Mouse (Mus musculus): ENCODE data around the gene Gmds.
A peak's percentile ranks its signal among the peaks of the same experiment; 100 is the strongest.

The Gmds gene

DNA sequence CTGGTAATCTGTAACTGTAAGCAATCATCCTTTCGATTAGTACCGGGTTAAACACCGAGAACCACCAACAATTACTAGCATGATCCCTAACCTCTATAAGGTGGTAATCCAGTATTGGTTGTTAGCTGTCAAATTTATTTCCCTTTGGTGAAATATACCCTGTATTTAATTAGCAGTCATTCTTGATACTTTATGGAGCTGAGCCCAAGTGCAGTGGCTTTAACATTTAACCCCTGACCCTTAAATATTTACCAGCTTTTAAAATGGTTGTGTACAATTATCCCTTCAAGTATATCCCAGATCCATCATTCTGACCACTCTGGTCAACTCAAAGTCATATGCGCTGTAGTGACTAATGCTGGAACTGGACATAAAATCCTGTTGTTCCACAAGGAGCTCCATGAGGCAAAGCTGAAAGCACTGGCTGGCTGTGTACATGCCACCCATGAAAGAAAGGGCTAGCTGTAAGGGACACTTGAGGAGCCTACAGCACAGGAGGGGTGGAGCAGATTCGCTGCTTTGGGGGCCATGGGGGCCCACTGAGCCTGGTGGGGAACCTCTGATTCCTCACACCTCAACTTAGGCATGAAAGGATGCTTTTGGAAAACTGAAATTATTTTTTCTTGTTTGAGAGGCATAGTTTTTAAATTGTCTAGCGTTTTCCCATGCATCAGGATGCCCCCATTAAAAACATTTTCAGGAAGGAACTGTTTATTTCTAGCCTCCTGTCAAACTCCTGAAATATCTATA, 312.1 kb downstream of the Gmds start:
- no peak for DNase-seq (ENCODE audit: low spot score in 2 of 2)

DNA sequence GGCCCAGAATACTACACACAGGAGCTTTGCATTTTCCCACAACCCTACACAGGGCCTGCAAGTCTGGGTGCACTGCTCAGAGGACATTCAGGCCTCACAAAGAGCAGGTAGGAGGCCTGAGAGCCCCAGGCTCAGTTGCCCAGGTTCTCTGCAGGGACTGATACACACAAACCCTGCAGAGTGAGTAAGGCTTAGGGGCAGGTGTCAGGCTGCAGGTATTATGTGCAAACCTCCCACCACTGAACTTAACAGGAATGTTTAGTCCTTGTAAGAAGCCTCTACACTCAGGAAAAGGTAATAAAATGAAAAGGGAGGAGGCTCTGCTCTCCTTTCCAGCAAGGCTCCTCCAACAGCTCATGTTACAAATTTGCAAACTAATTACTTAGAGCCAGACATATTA, 313.7 kb downstream of the Gmds start:
- no peak for DNase-seq (ENCODE audit: low spot score in 2 of 2)

DNA sequence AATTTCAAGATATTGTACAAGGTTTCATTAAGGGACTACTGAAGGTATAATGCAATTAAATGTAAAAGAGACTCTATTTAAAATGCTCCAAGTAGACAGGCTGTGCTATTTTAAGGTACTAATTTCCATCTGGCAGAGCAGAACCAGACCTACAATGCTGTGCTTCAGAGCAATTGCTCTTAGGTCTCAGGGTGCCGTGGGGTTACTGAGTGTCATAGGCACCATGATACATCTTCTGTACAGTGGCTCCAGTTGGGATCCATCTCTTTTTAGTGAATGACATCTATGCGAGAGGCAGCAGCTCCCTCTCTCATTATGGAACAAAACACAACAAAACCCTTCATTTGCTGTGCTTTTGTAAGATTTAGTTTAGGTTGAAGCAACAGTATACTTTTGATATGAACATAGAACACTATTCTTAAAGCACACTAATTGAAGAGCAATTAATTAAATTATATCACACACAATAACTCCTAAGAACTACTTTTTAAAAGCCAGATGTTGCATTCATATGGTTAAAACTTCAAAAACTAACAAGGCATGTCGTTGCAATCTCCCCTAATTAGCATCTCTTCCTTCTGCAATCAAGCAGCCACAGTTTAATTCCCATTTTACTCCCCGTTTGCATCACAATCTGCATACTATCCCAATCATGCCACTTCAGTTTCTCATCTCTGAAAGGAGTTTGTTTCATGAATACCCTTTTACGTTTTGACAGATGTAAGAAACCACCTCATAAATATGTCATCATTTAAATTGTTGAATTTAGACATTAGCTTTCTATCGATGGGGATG, 317.9 kb downstream of the Gmds start:
- no peak for DNase-seq (ENCODE audit: low spot score in 2 of 2)

DNA sequence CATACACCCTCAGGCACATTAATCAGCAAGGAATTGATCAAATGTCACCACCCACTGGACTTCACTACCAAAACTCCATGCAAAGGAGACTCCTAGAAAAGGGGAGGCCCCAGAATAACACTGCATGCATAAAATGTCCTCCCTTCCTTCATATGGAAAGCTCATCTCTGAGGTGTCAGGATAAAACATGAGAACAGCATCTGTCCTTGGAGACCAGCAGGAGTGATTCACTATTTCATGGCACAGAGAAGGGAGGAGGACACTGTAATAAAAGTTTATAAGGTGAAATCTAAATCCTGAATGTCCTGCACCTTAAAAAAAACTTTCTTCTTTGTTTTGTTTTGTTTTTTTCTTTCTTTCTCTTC, 319.3 kb downstream of the Gmds start:
- DNase-seq (ENCODE audit: low spot score in 2 of 2): no peak

DNA sequence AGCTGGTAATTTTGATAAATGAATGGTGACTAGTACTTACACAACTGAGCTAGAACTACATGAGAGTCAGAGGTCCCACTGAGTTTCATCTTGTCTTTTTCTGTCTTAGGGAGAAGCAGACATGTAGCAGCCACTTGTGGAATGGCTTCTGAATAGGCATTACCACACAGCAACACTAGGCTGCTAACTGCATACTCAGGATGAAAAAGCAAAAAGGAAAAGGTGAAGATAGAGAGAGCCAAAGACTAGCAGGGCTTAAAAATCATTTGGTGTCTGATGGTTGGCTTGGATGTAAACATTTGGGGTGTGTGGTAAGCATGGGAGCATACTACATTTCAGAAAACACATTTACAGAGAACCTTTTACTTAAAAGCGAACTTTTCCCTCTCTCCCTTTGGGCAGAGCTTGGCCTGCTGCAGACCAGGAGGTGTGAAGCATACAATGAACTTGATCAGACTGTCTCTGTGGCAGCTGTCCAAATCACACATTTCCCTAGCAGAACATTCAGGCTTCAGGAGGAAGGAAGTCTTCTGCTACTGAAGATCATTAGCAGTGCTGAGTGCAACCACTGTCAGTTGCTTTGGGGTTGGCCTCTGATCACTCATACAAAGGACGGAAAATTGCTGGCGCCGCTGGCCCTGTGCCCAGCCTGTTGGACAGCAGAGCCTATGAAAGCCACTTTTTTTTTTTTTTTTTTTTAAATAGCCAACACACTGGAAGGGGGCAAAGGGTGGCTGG, 319.9 kb downstream of the Gmds start:
- peak in 1 of 2 experiments; percentile 26 for DNase-seq (ENCODE audit: low spot score in 2 of 2)

DNA sequence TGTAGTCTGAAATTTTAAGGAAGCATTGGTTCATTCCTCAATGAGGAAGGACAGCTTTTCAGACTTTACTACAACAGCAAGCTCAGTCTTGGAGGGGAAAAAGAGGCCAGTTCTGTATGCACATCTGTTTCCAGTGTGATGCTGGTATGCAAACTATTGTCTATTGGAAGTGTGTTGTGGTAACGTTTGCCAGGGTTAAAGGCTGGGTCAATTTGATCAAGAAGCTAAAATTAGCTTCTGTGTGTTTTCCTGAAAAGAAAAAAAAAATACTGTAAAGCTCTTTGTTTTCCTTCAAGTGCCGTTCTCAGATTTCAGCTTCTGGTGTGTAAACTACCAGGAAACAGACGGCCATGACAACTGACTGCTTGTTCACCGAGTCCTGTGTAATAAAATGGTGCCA, 329.7 kb downstream of the Gmds start:
- DNase-seq (ENCODE audit: low spot score in 2 of 2): no peak

DNA sequence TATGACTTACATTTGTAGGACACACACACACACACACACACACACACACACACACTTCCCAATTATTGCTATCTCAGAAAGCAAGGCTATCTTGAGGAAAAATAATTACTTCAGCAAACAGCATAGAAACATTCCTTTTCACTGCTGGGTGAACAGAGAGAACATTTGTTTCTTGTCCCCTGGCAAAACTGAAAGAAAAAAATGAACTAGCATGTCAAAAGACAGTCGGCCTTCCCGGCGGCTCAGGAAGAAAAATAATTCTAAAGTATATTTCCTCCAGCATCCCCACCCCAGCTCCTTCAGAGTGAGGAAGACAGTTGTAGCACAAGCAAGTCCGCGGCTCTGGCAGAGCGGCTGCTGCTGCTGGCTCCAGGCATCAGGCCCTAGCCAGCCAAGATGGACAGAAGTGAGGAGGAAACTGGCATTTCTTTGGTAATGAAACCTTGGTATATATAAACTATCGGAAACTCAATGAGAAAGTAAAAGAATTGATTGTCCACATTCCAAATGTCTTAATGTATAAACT, 330.4 kb downstream of the Gmds start:
- DNase-seq (ENCODE audit: low spot score in 2 of 2): no peak

DNA sequence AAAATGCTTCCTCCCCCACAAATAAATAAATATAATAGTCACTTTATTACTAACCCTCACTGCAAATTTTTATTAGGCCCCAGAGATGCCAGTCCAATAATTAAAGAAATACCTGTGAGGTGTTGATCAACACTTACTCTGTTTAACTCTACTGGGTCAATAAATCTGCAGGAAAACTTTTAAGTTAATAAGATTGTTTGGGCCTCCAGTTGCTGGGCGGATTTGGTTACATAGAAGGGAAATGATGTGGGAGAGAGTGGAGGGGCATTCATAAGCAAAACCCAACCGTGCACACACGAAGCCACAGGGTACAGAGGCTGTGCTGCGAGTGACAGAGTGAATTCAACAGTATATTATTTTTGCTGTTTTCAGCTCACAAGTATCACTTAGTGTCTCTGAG, 345.1 kb downstream of the Gmds start:
- no peak for DNase-seq (ENCODE audit: low spot score in 2 of 2)

DNA sequence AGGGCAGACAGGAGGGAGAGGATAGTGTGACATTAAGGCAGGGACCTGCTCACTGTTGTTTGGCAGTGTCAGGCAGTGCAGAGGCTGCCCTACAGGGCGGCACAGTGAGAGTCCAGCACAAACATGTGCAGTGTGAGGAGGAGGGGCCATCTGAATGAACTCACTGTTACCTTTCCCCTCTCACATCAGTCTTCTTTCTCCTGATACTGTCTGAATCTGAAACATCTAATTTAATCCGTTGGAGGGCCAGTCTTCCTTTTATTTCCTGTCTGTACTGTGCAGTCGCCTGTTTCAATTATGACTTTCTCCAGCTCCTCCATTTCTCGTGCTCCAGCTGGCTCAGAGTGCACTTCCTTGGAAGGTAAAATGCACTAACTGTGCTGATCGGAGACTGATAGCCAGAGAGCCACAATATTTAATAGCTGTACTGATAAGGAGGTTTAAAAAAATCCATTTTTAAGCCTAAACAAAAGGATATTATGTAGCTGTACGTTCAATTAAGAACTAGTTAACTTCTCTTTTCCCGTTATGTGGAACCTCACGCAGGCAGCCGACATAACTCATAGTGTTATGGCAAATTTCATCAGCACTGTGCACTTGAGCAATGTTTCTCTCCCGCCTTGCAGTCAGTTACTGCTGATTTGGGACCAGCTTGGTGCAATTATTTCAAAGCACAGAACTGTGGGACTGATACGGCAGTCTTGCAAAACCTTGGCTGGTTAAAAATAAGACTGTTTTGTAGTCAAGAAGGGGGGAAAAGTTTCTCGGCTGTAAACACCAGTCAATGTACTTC, 345.9 kb downstream of the Gmds start:
- no peak for DNase-seq (ENCODE audit: low spot score in 2 of 2)

DNA sequence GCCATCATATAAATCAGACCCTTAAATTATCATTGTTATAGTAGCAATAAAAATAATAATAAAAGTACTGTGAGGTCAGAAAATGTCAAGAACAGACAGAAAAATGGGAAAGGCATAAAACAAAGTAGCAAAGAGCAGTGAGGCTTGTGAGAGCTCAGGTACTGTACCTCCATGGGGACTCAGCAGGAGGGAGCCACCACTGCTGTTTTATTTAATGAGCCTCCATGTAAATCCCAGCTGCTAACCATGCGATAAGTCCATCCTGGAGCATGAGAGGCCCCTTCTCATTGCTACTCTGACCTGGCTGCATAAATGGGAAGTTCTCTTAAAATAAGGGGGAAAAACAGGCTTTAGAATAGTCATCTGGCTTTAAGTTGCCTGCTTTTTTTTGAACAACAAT, 357.3 kb downstream of the Gmds start:
- DNase-seq (ENCODE audit: low spot score in 2 of 2): no peak

DNA sequence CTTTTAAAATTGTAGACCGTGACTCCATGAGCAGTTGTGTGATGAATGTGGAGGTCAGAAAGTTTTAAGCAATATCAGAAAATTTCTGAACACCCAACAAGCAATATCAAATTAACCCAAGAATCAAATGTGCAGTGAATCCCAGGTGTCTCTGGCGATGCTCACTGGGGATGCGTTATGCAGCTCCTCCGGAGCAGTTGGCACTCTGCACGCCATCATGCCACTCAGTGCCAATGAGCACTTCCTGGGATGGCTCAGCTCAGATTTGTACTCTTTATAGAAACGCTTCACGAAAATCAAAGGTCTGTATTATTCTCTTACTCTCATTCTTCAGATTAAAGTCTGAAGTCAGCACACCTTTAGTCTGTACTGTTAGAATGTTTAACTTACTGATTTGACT, 360.4 kb downstream of the Gmds start:
- no peak for DNase-seq (ENCODE audit: low spot score in 2 of 2)

DNA sequence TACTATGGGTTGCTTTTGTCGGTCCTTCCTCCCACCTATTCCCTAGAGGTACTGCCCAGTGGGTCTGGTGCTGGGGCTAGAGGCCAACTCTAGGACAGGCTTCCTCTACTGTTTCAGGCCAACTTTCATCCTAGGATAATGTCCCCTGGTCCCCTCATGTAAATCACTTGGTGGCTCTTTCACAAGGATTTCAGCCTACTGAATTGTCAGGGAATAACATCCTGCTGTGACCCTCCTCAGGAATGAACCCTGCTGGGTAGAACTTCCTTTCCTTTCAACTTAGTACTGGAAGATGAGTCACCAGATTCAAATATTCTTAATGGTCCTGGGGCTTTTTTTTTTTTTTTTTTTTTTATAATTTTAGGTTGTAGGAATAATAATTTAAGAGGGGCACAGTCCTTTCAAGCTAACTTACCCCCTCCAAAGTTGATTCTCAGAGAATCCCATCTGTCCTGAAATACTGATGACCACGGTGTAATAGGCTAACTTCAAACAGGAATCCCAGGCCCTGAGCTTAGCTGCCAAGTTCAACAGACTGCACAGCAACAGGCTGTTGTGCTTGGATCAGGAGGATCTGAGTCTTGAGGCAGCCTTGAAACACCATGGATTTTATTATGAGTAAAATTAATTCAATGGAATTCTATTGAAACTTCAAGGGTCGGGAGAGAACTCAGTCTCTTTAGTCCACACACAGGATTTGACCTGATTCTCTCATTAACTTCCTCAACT, 363.6 kb downstream of the Gmds start:
- DNase-seq (ENCODE audit: low spot score in 2 of 2): no peak

DNA sequence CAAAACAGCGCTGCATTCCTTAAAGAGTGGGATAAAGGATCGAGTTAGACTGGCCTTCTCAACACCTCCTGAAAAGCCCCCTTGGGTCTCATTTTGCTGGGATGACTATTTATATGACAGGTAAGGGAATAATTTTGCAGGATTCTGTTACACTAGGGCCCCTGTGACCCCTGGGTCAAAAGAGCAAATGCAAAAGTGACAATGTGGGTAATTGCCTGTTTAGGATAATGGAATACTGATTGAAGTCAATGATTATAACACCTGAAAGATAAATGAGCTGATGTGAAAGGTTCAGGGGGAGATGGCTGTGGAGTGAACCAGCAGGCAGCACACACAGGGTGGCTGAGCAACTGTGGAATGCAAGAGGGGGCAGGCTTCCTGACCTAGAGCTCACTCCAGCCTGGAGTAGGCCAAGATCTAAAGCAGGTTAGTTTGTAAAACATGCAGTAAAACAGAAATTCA, 367.5 kb downstream of the Gmds start:
- DNase-seq (ENCODE audit: low spot score in 2 of 2): no peak

DNA sequence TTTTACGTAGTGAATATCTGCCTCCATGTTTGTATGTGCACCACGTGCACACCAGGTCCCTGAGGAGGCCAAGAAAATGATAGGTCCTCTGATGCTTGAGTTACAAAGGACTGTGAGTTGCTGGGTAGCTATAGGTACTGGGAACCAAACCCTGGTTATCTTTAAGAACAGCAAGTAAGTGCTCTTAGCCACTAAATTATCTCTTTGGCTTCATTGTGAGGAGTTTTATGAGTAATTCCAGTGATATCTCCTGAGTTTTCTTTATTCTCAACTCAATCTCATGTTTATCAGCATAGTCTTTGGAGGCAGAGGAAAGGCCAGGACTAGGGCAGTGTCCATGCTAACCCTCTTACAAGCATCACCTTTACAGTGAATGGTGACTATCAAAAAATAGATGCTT, 370.3 kb downstream of the Gmds start:
- no peak for DNase-seq (ENCODE audit: low spot score in 2 of 2)

DNA sequence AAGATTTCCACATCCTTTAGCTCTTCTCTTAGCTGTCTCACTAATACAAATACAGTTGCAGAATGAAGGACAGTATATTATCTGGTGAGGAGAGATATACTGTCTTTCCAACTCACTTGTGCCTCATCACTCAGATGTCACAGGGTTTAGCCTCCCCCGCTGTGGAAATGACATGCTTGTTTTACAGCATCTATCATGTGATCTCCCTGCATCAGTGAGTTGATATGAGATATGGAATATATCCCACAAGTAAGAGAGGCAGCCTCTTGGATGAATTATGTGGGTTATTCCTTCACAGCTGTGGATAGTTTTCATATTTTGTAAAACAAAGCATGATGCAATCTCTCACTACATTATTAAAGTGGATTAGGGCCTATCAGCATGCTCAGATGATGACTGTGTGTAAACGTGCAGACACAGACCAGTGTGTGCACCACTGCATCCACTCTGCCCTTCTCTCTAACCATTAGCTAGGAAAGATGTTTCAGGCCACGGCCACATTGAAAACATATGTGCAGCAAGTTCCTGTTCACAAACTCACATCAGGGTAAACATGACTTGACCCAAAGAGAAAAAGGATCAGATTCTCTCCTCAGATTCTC, 371.5 kb downstream of the Gmds start:
- DNase-seq (ENCODE audit: low spot score in 2 of 2): no peak

DNA sequence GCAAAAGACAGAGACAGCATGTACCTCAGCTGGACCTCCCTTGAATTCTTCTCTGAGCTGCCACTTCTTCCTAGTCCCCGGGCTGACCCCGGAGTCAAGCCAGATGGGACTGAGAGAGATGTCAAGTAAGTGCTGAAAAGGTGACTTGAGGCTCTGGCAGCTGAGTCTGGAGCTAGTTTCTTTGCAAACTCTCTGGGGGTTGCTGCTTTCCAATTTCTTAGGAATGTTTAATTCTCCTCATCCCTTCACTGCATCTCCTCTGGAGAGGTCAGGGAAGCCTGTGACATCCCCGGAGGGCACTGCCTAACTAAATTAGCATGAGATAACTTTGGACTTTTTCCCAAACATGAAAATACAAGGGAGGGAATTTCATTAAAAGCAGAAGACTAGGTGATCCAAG, 378.0 kb downstream of the Gmds start:
- DNase-seq (ENCODE audit: low spot score in 2 of 2): no peak

DNA sequence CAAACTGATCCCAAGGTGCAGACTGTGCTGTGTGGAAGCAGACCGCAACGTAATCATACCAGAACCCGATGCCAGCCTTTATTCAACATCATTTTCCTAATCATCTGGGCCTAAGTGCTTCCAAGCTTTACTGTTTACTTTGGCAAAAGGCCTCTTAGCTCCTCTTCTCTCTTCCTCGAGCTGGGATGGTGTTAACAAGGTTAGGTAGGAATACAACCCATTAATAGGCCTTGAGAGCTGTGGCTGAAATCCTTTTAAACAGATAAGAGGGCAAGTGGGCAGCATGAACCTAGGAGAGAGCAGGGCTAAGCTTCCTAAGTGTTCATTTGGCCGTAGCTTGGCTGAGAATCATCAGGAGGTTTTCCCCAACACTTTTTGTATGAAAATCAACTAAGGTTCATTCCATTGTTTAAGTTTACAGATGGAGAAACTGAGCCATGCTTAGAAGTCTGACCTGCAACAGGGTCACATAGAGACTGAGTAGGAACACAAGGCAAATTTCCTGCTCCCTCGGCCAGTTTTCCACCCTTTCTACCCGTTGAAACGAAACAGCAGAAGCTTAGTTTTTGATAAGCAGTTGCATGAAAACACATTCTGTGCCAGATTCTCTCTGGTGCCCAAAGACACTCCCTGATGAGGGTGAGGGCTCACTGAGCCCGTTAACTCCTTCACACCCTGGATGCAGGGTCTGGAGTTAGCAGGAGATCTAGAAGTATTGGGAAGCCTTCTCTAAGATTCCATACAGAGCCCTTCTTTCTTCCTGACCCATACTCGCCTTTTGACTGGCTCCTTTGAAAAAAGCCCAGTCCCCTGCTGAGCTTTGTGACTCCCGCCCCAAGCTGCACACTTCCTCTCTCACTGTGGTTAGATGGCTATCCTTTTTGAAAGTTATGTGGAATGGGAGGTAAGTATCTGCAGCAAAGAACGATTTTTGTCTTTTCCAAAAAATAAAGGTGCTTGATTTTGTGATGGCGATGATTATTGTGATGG, 379.9 kb downstream of the Gmds start:
- no peak for DNase-seq (ENCODE audit: low spot score in 2 of 2)

DNA sequence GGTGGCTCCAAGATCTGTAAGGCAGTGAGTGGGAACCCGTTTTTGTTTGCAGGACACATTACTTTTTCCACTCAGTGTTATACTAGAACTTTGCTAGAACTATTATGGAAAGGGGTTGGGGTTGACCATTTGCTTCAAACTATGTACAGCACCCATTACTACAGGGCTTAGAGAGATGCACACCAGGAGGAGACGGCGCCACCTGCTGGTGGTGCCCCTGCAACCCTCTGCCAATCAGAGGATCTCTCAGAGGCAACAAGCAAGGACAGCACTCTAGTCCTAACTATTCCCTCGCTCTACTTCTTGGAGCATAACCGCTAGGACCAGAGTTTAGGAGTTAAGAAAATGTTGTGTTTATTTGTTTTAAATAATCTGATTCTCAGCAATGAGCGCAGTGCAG, 382.0 kb downstream of the Gmds start:
- DNase-seq (ENCODE audit: low spot score in 2 of 2): peak; percentile 39 to 76

DNA sequence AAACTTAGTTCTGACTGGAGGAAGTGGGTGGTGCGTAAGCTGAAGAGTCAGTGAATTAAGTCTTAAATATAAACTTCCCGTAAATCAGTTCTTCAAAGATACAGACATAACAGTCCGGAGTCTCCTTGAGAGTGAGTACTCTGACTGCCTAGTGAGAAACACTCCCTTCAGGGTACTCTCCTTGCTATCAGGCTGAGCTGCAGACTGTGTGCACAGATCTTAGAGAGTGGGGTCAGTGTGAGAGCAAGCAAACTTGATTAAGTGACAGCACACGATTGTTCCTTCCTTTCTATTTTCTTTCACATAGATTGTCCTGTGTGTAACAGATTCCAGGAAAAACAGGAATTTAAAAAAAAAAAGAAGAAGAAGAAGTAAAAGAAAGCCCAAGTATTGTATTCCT, 382.4 kb downstream of the Gmds start:
- DNase-seq (ENCODE audit: low spot score in 2 of 2): no peak

Data from spleen, postnatal 4 days (tissue).